Mouse (Mus musculus) olfactory bulb, adult 2 months (tissue): Measurements from ENCODE around the gene P2rx2. TPM values are rescaled to one million over a fixed set of nuclear protein-coding genes. Genes with fewer than 3 reads are reported as not detected.

Source experiments
- H3K27ac ChIP-seq: fragments of 200-500 bp; 2 replicates; pipeline ENCODE4 v1.5.1; 2012; ENCODE audit warnings: low read depth, low read length; ENCODE audit not compliant: insufficient read depth
- H3K4me1 ChIP-seq: fragments of 200-500 bp; 2 replicates; pipeline ENCODE4 v1.6.1; 2012; ENCODE audit warnings: low read length; ENCODE audit not compliant: control insufficient read depth, insufficient read depth
- H3K4me3 ChIP-seq: fragments of 200-500 bp; 2 replicates; pipeline ENCODE4 v1.5.1; 2012; ENCODE audit warnings: mild to moderate bottlenecking, low read depth, low read length, moderate library complexity; ENCODE audit not compliant: insufficient read depth
- CTCF ChIP-seq: fragments of 200-500 bp; IDR thresholded peaks from 2 replicates; pipeline ENCODE4 v1.5.1; 2012; ENCODE audit warnings: low read depth, mild to moderate bottlenecking, low read length, moderate library complexity; ENCODE audit not compliant: insufficient read depth
- POLR2A ChIP-seq: fragments of 200-500 bp; IDR thresholded peaks from 2 replicates; pipeline ENCODE4 v1.6.1; 2012; ENCODE audit warnings: mild to moderate bottlenecking, low read depth, low read length, moderate library complexity; ENCODE audit not compliant: insufficient read depth
- WGBS: fragments of 180-500 bp; shearing (Covaris S2); methylation state at CpG from one replicate; pipeline ENCODE4 v1.1.7; 2018; 5-methylcytosine and 5-hydroxymethylcytosine counted together
- polyA plus RNA-seq: library from polyadenylated mRNA; stranded (reverse); fragments of >200 nt; gene quantifications from 2 replicates; pipeline ENCODE4 v1.2.4, GENCODE M21; 2012; ENCODE audit warnings: low replicate concordance; ENCODE audit not compliant: missing spikeins, insufficient read depth, insufficient read length

The P2rx2 gene
- polyA plus RNA-seq, 1 experiment = not detected

GRCm38 (mm10) chr5:110347006-110347405, 4.0 kb upstream of the P2rx2 start:
- no peak overlapping the region for H3K27ac ChIP-seq
- 91% methylated on average over 8 of the region's 8 CpGs for WGBS

GRCm38 (mm10) chr5:110345553-110345952, 2.5 kb upstream of the P2rx2 start:
- no peak for TF ChIP-seq POLR2A
- no peak for TF ChIP-seq CTCF
- 95% methylated on average over 4 of the region's 4 CpGs for WGBS

More at GRCm38 (mm10) chr5:110347006-110347405, 4.0 kb upstream of the P2rx2 start:
- H3K4me1 ChIP-seq = peaks cover 10% of the 10 kb centered on the region
- no peak overlapping the region for H3K4me3 ChIP-seq
- no peak for TF ChIP-seq CTCF
- no peak for TF ChIP-seq POLR2A

GRCm38 (mm10) chr5:110344524-110344923, 1.5 kb upstream of the P2rx2 start, which contains the start of gene Lrcol1:
Lrcol1 (plus strand) TSS chr5:110344730.
- Histone ChIP-seq H3K27ac (no peak within 1 kb of the TSS), H3K4me3 (no peak within 1 kb of the TSS), H3K4me1 (peaks cover 10% of the 10 kb centered on the region)
- TF ChIP-seq POLR2A = no peak
- TF ChIP-seq CTCF = no peak
- WGBS = 94% methylated on average over 4 of the region's 4 CpGs

More at GRCm38 (mm10) chr5:110345553-110345952, 2.5 kb upstream of the P2rx2 start:
- Histone ChIP-seq H3K4me1 (peaks cover 10% of the 10 kb centered on the region), H3K27ac (no peak overlapping the region), H3K4me3 (no peak overlapping the region)

- no peak overlapping the region for H3K27ac ChIP-seq
- TF ChIP-seq CTCF = no peak
- no peak for TF ChIP-seq POLR2A
- 82% methylated on average over 2 of the region's 2 CpGs for WGBS
- no peak overlapping the region for H3K4me3 ChIP-seq
- peaks cover 10% of the 10 kb centered on the region for H3K4me1 ChIP-seq
These were observed 4.2 kb downstream of the P2rx2 start for GRCm38 (mm10) chr5:110338792-110339191.

GRCm38 (mm10) chr5:110330508-110330907, 12.5 kb downstream of the P2rx2 start:
- H3K4me1 ChIP-seq = no peaks in the 10 kb centered on the region
- 91% methylated on average over 3 of the region's 3 CpGs for WGBS
- TF ChIP-seq CTCF = no peak
- TF ChIP-seq POLR2A = no peak
- no peak overlapping the region for H3K4me3 ChIP-seq
- no peak overlapping the region for H3K27ac ChIP-seq

GRCm38 (mm10) chr5:110313127-110313526, 29.9 kb downstream of the P2rx2 start:
- no peaks in the 10 kb centered on the region for H3K4me1 ChIP-seq
- TF ChIP-seq POLR2A = no peak
- TF ChIP-seq CTCF = no peak
- no peak overlapping the region for H3K4me3 ChIP-seq
- H3K27ac ChIP-seq = no peak overlapping the region
- 85% methylated on average over 3 of the region's 3 CpGs for WGBS

- 93% methylated on average over 7 of the region's 7 CpGs for WGBS
- Histone ChIP-seq H3K4me1 (no peaks in the 10 kb centered on the region), H3K4me3 (no peak overlapping the region), H3K27ac (no peak overlapping the region)
- TF ChIP-seq CTCF (no peak), POLR2A (no peak)
These were observed 34.2 kb downstream of the P2rx2 start for GRCm38 (mm10) chr5:110308861-110309260.

- TF ChIP-seq POLR2A (no peak), CTCF (no peak)
- no peaks in the 10 kb centered on the region for H3K4me1 ChIP-seq
- 93% methylated on average over 2 of the region's 2 CpGs for WGBS
These were observed 42.4 kb downstream of the P2rx2 start for GRCm38 (mm10) chr5:110300591-110300990.

GRCm38 (mm10) chr5:110296637-110297036, 46.4 kb downstream of the P2rx2 start:
- TF ChIP-seq CTCF = no peak
- TF ChIP-seq POLR2A = no peak
- Histone ChIP-seq H3K4me1 (no peaks in the 10 kb centered on the region), H3K4me3 (no peak overlapping the region), H3K27ac (no peak overlapping the region)
- 97% methylated on average over 1 of the region's 1 CpGs for WGBS

More at GRCm38 (mm10) chr5:110300591-110300990, 42.4 kb downstream of the P2rx2 start:
- no peak overlapping the region for H3K4me3 ChIP-seq
- no peak overlapping the region for H3K27ac ChIP-seq

- TF ChIP-seq POLR2A (no peak), CTCF (no peak)
- no peaks in the 10 kb centered on the region for H3K4me1 ChIP-seq
- no peak overlapping the region for H3K4me3 ChIP-seq
- no peak overlapping the region for H3K27ac ChIP-seq
- WGBS = 100% methylated on average over 1 of the region's 1 CpGs
These were observed 51.4 kb downstream of the P2rx2 start for GRCm38 (mm10) chr5:110291649-110292048.

Other genes starting within 250 kb of the P2rx2 start
- not detected in 2 replicates for gene Gm35315, start 248.8 kb downstream of the P2rx2 start, polyA plus RNA-seq
- gene Plcxd1, start 243.2 kb downstream of the P2rx2 start, polyA plus RNA-seq = not detected in 2 replicates
- gene Gtpbp6, start 235.0 kb downstream of the P2rx2 start, polyA plus RNA-seq = not detected in 2 replicates
- gene Zfp605, start 233.1 kb downstream of the P2rx2 start, polyA plus RNA-seq = not detected in 2 replicates
- not detected in 2 replicates for gene Chfr, start 207.4 kb downstream of the P2rx2 start, polyA plus RNA-seq
- gene Golga3, start 166.5 kb downstream of the P2rx2 start, polyA plus RNA-seq = 37.2 TPM in 1 of 2 replicates, not detected in the other
- not detected in 2 replicates for gene Ankle2, start 112.2 kb downstream of the P2rx2 start, polyA plus RNA-seq
- not detected in 2 replicates for gene Pgam5, start 73.3 kb downstream of the P2rx2 start, polyA plus RNA-seq
- gene Pxmp2, start 57.0 kb downstream of the P2rx2 start, polyA plus RNA-seq = not detected in 2 replicates
- not detected in 2 replicates for gene Pole, start 56.9 kb downstream of the P2rx2 start, polyA plus RNA-seq
- gene Lrcol1, start 1.5 kb upstream of the P2rx2 start, polyA plus RNA-seq = not detected in 2 replicates
- not detected in 2 replicates for gene Fbrsl1, start 105.3 kb upstream of the P2rx2 start, polyA plus RNA-seq
- gene Galnt9, start 201.1 kb upstream of the P2rx2 start, polyA plus RNA-seq = not detected in 2 replicates